Mouse (Mus musculus) heart, adult 2 months (tissue): ENCODE results near the gene Upk1b. TPM values are rescaled to one million over a fixed set of nuclear protein-coding genes. Genes with fewer than 3 reads are reported as not detected.

ENCODE experiments used
- DNase-seq, 2 experiments: peaks; one replicate each; pipeline ENCODE4 v3.0.0; 2021
- H3K27ac ChIP-seq: fragments of 200-600 bp; 2 replicates; pipeline ENCODE4 v1.8.1; 2022
- H3K27me3 ChIP-seq: fragments of 200-500 bp; 2 replicates; pipeline ENCODE4 v1.6.1; 2012; ENCODE audit warnings: mild to moderate bottlenecking, low read length, inconsistent platforms, mixed read lengths; ENCODE audit not compliant: control insufficient read depth, insufficient read depth
- H3K36me3 ChIP-seq: fragments of 200-500 bp; 2 replicates; pipeline ENCODE4 v1.6.1; 2012; ENCODE audit warnings: low read length, inconsistent platforms; ENCODE audit not compliant: control insufficient read depth, insufficient read depth
- H3K4me1 ChIP-seq: fragments of 200-500 bp; 2 replicates; pipeline ENCODE4 v1.6.1; 2011; ENCODE audit warnings: low read length; ENCODE audit not compliant: control insufficient read depth, insufficient read depth
- H3K4me3 ChIP-seq: fragments of 200-600 bp; 2 replicates; pipeline ENCODE4 v1.8.1; 2022
- H3K79me2 ChIP-seq: fragments of 200-500 bp; replicated peaks from 2 replicates; pipeline ENCODE4 v1.6.1; 2012; ENCODE audit warnings: mild to moderate bottlenecking, inconsistent platforms, low read length, moderate library complexity, mixed read lengths; ENCODE audit not compliant: control insufficient read depth, insufficient read depth
- H3K9ac ChIP-seq: fragments of 200-500 bp; 2 replicates; pipeline ENCODE4 v1.6.1; 2012; ENCODE audit warnings: low read depth, mild to moderate bottlenecking, control low read depth, inconsistent platforms, low read length, mixed read lengths
- CTCF ChIP-seq: fragments of 200-600 bp; IDR thresholded peaks from 2 replicates; pipeline ENCODE4 v1.8.1; 2022; ENCODE audit warnings: antibody characterized with exemption, mild to moderate bottlenecking, moderate library complexity
- EP300 ChIP-seq: fragments of 200-500 bp; IDR thresholded peaks from 2 replicates; pipeline ENCODE4 v1.6.1; 2011; ENCODE audit warnings: low read depth, low read length, control low read depth; ENCODE audit not compliant: insufficient read depth
- POLR2A ChIP-seq: fragments of 200-500 bp; IDR thresholded peaks from 2 replicates; pipeline ENCODE4 v1.6.1; 2011; ENCODE audit warnings: mild to moderate bottlenecking, low read depth, low read length, control low read depth; ENCODE audit not compliant: insufficient read depth
- WGBS: fragments of 180-500 bp; shearing (Covaris S2); methylation state at CpG from one replicate; pipeline ENCODE4 v1.1.7; 2018; 5-methylcytosine and 5-hydroxymethylcytosine counted together
- intact Hi-C: fragments of 180-260 bp; cut with DNase I; formaldehyde crosslinking; loops from one replicate; pipeline ENCODE4 v1.15.1; 2025
- polyA plus RNA-seq: library from polyadenylated mRNA; depleted of rRNA; stranded (reverse); fragments of >200 nt; gene quantifications from 2 replicates; pipeline ENCODE4 v1.2.3, GENCODE M21; 2012
- total RNA-seq, 2 experiments: library from RNA; stranded (reverse); gene quantifications; 2 replicates each; pipeline ENCODE4 v1.2.3; 2021

The Upk1b gene
- total and polyA plus RNA-seq, 3 experiments = 3.2 to 8.4 (median 3.8) TPM

- Histone ChIP-seq H3K9ac (no peak overlapping the region), H3K27ac (no peak overlapping the region), H3K4me1 (no peaks in the 10 kb centered on the region), H3K27me3 (no peaks in the 10 kb centered on the region), H3K4me3 (no peak overlapping the region), H3K79me2 (no peaks in the 10 kb centered on the region), H3K36me3 (no peaks in the 10 kb centered on the region)
- 95% methylated on average over 7 of the region's 7 CpGs for WGBS
- TF ChIP-seq POLR2A = no peak
- TF ChIP-seq EP300 = no peak
- TF ChIP-seq CTCF = no peak
- DNase-seq = no peak
- intact Hi-C loops = no loop called here
Observed at GRCm38 (mm10) chr16:38780960-38781572, 19.1 kb downstream of the Upk1b start.

GRCm38 (mm10) chr16:38776342-38776741, 23.8 kb downstream of the Upk1b start:
- TF ChIP-seq CTCF (peak; percentile 26), POLR2A (no peak), EP300 (no peak)
- Histone ChIP-seq H3K79me2 (no peaks in the 10 kb centered on the region), H3K27ac (no peak overlapping the region), H3K9ac (no peak overlapping the region), H3K4me1 (no peaks in the 10 kb centered on the region), H3K36me3 (no peaks in the 10 kb centered on the region), H3K27me3 (no peaks in the 10 kb centered on the region), H3K4me3 (no peak overlapping the region)
- DNase-seq = no peak
- intact Hi-C loops = no loop called here
- WGBS = 58% methylated on average over 6 of the region's 6 CpGs

- no peaks in the 10 kb centered on the region for H3K79me2 ChIP-seq
- intact Hi-C loops = no loop called here
- no peak overlapping the region for H3K9ac ChIP-seq
- TF ChIP-seq EP300 (no peak), POLR2A (no peak), CTCF (no peak)
- H3K27ac ChIP-seq = no peak overlapping the region
- H3K36me3 ChIP-seq = no peaks in the 10 kb centered on the region
- no peak overlapping the region for H3K4me3 ChIP-seq
- DNase-seq = no peak
- H3K27me3 ChIP-seq = no peaks in the 10 kb centered on the region
- WGBS = 63% methylated on average over 7 of the region's 7 CpGs
- H3K4me1 ChIP-seq = no peaks in the 10 kb centered on the region
Observed at GRCm38 (mm10) chr16:38774964-38775746, 25.0 kb downstream of the Upk1b start.

DNA sequence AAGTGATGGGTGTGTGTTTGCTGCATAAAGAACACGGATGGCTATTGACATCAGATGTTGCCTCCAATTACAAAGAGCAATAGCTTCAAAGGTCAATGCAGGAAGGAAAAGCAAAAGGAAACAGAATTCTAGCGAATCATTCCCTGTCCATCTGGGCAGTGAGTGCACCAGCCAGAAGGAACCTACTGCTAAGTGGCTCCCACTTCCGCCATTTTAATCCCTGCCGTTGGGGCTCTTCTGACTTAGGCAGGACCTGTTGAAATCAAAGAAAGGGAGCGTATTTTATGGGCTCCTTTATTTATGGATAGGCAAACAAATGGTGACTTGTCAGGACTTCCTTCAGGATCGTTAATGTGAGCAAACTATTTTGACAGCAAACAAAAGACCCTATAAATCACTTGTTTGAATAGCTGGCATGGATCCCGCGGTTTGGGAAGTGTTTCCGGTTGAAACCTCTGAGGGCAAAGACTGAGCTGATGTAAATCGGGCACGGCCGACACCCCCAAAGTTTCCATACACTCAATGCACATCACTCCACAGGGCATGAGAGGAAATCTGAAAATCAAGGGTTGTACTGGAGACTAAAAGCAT, 27.1 kb downstream of the Upk1b start:
- no peak overlapping the region for H3K4me3 ChIP-seq
- intact Hi-C loops = no loop called here
- H3K27me3 ChIP-seq = no peaks in the 10 kb centered on the region
- no peak for DNase-seq
- WGBS = 45% methylated on average over 12 of the region's 12 CpGs
- TF ChIP-seq POLR2A (no peak), CTCF (no peak)
- no peaks in the 10 kb centered on the region for H3K36me3 ChIP-seq
- no peak overlapping the region for H3K9ac ChIP-seq
- no peaks in the 10 kb centered on the region for H3K79me2 ChIP-seq
- H3K27ac ChIP-seq = no peak overlapping the region
- H3K4me1 ChIP-seq = no peaks in the 10 kb centered on the region

GRCm38 (mm10) chr16:38771145-38771544, 29.0 kb downstream of the Upk1b start:
- H3K27ac ChIP-seq = no peak overlapping the region
- no peaks in the 10 kb centered on the region for H3K79me2 ChIP-seq
- H3K9ac ChIP-seq = no peak overlapping the region
- no peaks in the 10 kb centered on the region for H3K27me3 ChIP-seq
- TF ChIP-seq EP300 = no peak
- DNase-seq = no peak
- no peak overlapping the region for H3K4me3 ChIP-seq
- no peaks in the 10 kb centered on the region for H3K4me1 ChIP-seq
- H3K36me3 ChIP-seq = peaks cover 2% of the 10 kb centered on the region
- WGBS = 98% methylated on average over 6 of the region's 6 CpGs
- intact Hi-C loops = no loop called here

- TF ChIP-seq CTCF = no peak
- TF ChIP-seq POLR2A = no peak
- no peak for TF ChIP-seq EP300
- no peak overlapping the region for H3K4me3 ChIP-seq
- WGBS = 77% methylated on average over 9 of the region's 9 CpGs
Observed at GRCm38 (mm10) chr16:38769529-38769928, 30.6 kb downstream of the Upk1b start.

More at GRCm38 (mm10) chr16:38769529-38769928, 30.6 kb downstream of the Upk1b start:
- Histone ChIP-seq H3K9ac (no peak overlapping the region), H3K36me3 (peaks cover 2% of the 10 kb centered on the region), H3K4me1 (no peaks in the 10 kb centered on the region), H3K27me3 (no peaks in the 10 kb centered on the region), H3K79me2 (no peaks in the 10 kb centered on the region), H3K27ac (no peak overlapping the region)
- DNase-seq = no peak
- intact Hi-C loops = no loop called here
